Mouse (Mus musculus): ENCODE data around the gene Orai2. TPM values are rescaled to one million over a fixed set of nuclear protein-coding genes. Genes with fewer than 3 reads are reported as not detected.
A peak's percentile ranks its signal among the peaks of the same experiment; 100 is the strongest.
"Not testable (repeated sequence)": the region's sequence is repeated elsewhere in the genome, so short reads cannot be mapped to it uniquely, and the experiment has no call there.

The Orai2 gene
- total RNA-seq, 2 experiments from 2014 or later = 16.7 to 26.9 TPM

DNA sequence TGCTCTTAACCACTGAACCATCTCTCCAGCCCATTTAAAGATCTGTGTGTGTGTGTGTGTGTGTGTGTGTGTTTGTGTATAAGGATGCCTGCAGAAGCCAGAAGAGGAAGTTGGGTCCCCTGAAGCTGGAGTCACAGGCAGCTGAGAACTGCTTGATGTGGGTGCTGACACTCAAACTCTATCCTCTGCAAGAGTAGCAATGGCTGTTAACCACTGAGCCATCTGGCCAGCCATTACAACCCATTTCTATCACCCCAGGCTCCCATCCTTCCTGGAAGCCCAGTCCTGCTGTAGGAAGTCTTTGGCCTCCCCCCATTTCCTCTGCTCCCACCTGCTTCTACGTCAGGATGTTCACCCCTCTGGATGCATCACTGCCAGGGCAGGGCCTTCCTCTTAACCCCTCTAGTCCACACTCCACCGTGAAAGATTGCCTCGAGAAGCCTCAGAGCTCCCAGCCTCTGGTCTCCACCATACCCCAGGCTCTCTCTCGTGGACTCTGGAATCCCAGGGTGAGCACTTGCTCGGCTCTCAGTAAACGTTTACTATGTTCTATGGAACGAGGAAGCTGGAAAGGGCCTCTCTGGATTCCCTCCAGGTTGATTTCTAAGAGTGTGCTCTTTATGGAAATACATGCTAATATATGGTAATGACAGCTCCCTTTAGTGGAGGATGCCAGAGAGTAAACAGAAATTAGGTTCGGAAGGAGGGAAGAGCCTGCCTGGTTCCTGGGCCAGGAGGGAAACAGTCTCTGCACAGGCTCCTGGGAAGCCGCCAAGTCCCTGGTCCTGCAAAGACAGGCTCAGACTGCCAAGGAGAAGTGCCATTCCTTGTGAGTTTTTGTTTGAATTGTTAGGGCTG, 3.3 kb upstream of the Orai2 start:
- no peak for ATAC-seq (replicated peaks; ENCODE audit: poor library complexity)

DNA sequence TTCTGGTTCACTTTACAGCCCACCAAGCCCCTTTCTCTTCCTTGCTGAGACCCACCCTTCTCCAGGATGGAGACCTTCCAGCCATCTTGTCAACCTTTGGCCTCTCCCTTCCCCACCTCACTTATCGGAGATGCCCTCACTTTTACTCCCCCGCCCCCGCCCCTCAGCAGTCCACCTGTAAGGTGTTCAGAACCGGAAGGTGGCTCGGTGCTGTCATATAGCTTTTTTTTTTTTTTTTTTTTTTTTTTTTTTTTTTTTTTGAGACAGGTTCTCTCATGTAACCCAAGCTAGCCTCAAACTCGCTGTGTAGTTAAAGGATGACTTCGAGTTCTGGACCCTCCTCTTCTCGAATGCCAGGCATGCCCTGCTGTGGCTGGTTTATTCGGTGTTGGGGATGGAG, 2.4 kb upstream of the Orai2 start:
- no peak for ATAC-seq (replicated peaks; ENCODE audit: poor library complexity)

DNA sequence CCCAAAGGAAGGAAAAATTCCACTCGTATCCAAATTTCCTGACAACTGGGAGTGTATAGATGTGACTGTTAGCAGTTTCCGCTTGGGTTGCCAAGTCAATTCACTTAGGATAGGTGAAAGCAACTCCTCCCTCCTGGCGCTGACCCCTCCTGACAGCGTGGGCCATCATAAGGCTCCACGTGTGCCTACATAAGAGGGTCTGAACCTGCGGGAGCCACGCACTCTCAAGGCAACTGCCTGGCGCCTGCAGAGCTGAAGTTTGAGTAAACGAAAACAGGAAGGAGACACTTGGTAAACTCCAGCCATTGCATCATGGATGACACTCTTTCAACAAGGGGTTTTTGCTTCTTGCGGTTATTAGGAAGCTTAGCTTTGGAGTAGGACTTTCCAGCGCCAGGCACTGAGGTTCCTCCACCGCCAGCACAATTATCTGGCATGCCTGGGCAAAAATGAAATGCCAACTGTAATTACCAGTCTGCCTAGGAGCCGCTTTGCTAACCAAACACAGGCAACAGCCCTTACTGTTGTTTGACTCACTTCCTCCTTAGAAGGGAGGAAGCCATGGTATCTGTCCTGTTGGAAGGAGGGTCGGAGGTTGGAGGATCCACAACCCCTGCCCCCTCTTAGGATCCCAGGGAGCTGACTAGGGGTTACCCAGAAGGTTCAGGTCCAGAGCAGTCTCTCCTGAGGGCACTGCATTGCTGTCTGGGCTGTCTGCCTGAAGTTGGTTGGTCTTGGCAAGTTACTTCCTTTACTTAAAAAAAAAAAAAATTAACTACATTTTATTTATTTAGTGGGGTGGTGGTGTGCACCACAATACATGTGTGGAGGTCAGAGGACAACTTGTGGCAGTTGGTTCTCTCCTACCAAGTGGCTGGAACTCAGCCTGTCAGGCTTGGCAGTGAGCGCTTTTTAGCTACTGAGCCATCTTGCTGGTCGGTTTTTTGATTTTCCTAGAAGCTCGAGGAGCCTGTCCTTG, 1.1 kb upstream of the Orai2 start:
- ATAC-seq (replicated peaks; ENCODE audit: poor library complexity) = peak; percentile 64

DNA sequence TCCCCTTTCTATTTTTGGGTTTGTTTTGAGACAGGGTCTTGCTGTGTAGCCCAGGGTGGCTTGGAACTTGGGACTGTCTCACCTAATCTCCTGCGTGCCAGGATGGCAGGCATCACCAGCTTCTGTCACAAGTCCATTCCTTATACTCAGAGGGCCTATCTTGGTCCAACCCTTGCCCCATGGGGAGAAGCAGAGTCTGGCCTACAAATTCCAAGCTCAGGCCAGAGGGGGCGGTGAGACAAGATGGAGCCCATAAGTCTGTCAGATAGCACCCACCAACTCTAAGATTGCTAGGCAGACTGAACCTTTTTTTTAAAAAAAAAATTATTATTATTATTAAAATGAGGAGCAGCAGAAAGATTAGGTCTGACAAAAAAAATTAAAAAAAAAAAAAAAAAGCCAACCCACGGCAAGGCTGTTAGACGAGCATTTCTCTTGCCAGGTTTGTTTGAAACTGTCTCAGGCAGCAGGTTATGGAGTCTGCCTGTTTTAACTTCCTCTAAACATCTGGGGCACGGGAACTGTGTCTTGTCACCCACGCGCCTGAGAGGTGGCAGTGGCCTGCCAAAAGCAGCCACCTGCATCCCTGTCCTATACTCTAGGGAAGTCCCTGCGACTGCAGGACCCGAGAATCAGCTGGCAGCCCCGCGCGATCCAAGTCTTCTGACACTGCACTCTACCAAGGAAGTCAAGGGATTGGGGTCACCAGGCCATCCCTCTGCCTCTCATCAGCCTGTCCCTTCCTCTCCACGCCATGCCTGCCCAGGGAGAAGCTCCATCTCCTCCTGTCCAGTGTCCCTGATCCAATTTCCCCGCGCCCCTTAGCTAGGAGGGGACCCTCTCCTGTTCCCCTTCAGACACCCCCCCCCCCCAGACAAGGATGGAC, 644 bp downstream of the Orai2 start:
- peak; percentile 26 for ATAC-seq (replicated peaks; ENCODE audit: poor library complexity)

GRCm38 (mm10) chr5:136168071-136168470, 2.4 kb downstream of the Orai2 start:
- ATAC-seq (replicated peaks; ENCODE audit: poor library complexity) = no peak

- no peak for ATAC-seq (replicated peaks; ENCODE audit: poor library complexity)
Observed at GRCm38 (mm10) chr5:136167296-136167695, 3.2 kb downstream of the Orai2 start.

DNA sequence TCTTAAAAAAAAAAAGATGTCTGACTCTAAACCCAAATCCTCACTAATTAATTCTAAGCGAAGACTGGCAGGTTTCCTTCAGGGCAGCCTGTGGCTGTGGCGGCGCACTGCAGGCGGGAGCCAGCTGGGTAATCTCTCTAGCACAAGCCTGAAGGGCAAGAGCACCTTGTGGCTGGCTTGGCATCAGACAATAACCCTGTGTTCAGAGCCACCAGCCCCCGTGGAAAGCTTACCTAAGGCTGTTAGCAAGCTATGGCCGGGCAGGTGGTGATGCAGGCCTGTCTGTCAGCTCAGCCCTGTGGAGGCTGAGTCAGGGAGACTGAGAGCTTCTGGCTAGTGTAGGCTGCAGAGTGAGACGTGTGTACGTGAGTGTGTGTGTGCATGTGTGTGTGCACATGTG, 5.3 kb downstream of the Orai2 start:
- peak; percentile 45; the same call in 1 of the 2 replicates for ATAC-seq (replicated peaks; ENCODE audit: poor library complexity)

GRCm38 (mm10) chr5:136163807-136164474, 6.6 kb downstream of the Orai2 start:
- ATAC-seq (replicated peaks; ENCODE audit: poor library complexity) = no peak

DNA sequence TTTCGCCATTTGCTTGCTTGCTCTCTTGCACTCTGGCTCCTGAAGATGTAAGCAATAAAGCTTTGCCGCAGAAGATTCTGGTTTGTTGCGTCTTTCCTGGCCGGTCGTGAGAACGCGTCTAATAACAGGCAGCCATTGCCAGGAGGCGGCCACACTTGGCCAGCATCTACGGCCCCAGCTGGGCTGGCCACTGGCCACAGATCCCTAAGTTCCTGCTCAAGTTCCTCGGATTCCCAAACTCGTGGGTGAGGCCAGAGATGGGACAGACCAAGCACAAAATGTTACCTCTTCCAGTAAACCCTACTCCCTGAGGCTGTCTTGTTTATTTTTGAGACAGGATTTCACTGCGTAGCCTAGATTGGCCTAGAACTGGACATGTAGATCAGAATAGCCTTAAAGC, 10.4 kb downstream of the Orai2 start:
- not testable (repeated sequence) for ATAC-seq (replicated peaks; ENCODE audit: poor library complexity)

- no peak for ATAC-seq (replicated peaks; ENCODE audit: poor library complexity)
Observed at GRCm38 (mm10) chr5:136155399-136155798, 15.1 kb downstream of the Orai2 start.

DNA sequence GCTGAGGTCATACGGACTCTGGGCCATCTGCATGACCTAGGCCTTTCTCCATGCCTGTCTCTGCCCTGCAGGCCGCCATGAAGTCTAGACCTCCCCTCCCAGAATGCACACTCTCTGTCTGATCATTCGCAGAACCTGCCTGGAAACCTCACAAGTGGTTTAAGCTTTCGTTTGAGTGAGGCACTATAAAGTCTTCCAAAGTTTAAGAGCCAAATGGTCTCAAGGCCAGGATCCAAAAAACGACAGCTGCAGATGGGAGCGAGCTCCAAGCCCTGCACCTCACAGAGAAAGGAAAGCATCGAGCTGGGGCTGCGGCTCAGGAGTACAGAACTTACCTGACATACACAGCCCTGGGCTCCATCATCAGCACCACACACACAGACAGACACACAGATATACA, 18.1 kb downstream of the Orai2 start:
- ATAC-seq (replicated peaks; ENCODE audit: poor library complexity) = no peak

- peak; percentile 86 for ATAC-seq (replicated peaks; ENCODE audit: poor library complexity)
Observed at GRCm38 (mm10) chr5:136149134-136149576, 21.4 kb downstream of the Orai2 start.

GRCm38 (mm10) chr5:136147704-136148103, 22.8 kb downstream of the Orai2 start:
- no peak for ATAC-seq (replicated peaks; ENCODE audit: poor library complexity)

GRCm38 (mm10) chr5:136146936-136147335, 23.6 kb downstream of the Orai2 start:
- ATAC-seq (replicated peaks; ENCODE audit: poor library complexity) = no peak

GRCm38 (mm10) chr5:136144606-136145430, 25.7 kb downstream of the Orai2 start:
- ATAC-seq (replicated peaks; ENCODE audit: poor library complexity) = peak; percentile 38

DNA sequence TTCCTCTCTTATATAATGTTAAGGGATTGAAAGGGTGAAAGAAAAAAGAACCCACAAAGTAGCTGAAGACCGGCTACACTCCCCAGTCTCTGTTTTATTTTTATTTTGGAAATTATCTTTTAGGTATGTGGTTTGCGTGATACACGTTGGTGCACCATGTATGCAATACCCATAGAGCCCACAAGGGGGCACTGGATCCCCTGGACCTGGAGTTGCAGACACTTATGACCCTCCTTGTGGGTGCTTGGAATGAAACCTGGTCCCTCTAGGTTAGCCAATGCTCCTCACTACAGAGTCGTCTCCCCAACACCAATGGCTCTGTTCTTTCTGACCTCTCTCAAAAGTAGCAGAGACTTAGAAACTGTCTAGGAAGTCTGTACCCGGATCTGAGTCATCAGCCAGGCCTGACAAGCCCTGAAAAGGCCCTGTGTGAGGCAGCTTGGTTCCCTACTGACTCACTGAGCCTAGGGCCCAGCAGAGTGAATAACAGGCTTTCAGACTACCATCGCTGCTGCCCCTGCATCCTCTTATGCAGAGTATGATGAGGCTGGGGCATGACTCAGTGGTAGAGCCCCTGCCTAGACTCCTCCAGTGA, 27.3 kb downstream of the Orai2 start:
- no peak for ATAC-seq (replicated peaks; ENCODE audit: poor library complexity)

GRCm38 (mm10) chr5:136142746-136143145, 27.8 kb downstream of the Orai2 start:
- ATAC-seq (replicated peaks; ENCODE audit: poor library complexity) = no peak

- peak; percentile 24 for ATAC-seq (replicated peaks; ENCODE audit: poor library complexity)
Observed at GRCm38 (mm10) chr5:136140057-136140482, 30.4 kb downstream of the Orai2 start.

- no peak for ATAC-seq (replicated peaks; ENCODE audit: poor library complexity)
Observed at GRCm38 (mm10) chr5:136139393-136139792, 31.1 kb downstream of the Orai2 start.
